Mouse (Mus musculus) adrenal gland, adult (tissue): Measurements from ENCODE around the gene Kantr.
"Not testable (repeated sequence)": the region's sequence is repeated elsewhere in the genome, so short reads cannot be mapped to it uniquely, and the experiment has no call there.

ENCODE experiments used
- DNase-seq, 2 experiments: peaks; one replicate each; pipeline ENCODE4 v3.0.0; 2022 to 2023; ENCODE audit warnings: low spot score in 1 of 2; ENCODE audit not compliant: inconsistent age in 2 of 2

Gene Kantr

DNA sequence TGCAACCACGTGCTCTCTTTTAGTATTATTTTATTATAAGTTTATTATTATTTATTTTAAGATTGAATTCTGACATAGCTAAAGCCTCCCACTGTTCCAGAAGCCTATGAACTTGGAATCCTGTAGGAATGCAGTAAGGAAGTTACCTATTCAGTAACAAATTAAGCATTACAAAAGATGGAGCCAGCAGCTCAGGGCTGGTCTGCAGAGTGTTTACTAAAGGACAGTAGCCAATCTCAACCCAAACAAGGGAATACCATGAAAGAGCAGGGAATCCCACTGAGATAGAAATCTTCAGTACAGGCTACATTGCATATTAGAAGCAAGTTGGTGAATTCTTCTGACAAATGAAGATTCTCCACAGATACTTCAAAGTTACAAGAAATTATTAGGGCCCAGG, 40.3 kb downstream of the Kantr start:
- not testable (repeated sequence) for DNase-seq

DNA sequence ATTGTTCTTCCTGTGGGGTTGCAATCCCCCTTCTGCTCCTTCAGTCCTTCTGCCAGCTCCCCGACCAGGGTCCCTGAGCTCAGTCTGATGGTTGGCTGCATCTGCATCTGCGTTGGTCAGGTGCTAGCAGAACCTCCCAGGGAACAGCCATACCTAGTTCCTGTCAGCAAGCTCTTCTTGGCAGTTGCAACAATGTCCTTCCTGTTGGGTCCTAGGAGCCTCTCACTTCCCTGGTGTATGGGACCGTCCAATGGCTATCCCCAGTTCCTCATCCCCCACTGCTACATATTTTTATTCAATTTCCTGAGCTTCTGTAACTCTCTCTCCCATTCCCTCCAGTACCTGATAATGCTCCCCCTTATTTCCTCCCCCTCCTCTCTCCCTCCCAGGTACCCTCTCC, 42.5 kb downstream of the Kantr start:
- DNase-seq = no peak

DNA sequence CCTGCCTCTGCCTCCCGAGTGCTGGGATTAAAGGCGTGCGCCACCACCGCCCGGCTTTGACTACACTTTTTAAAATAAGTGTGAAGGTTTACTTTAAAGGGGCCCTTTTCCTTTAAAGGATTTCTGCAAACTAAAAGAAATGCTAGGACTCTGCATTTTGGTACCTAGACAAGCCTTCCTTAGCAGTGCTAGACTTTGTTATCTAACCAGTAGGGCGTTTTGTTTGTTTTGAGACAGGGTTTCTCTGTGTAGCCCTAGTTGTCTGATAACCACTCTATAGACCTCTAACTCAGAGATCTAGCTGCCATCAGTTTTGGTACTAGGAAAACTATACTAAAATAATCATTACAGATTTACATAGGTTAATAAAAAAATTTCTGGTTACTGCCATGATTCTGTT, 47.9 kb downstream of the Kantr start:
- no peak for DNase-seq

DNA sequence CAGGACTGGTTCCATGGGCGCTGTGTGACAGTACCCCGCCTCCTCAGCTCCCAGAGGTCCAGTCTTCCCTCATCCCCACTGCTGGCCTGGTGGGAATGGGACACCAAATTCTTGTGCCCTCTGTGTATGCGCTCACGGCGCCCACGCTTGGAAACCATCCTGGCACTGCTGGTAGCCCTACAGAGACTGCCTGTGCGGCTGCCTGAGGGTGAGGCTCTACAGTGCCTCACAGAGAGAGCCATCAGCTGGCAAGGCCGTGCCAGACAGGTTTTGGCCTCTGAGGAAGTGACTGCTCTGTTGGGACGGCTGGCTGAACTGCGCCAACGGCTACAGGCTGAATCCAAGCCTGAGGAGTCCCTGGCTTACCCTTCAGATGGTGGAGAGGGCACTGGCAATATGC, 56.1 kb downstream of the Kantr start:
- no peak for DNase-seq
